Mouse (Mus musculus) kidney, adult 2 months (tissue): ENCODE results near the gene Padi2. TPM values are rescaled to one million over a fixed set of nuclear protein-coding genes. Genes with fewer than 3 reads are reported as not detected.

Experiments
- DNase-seq: peaks from one replicate; pipeline ENCODE4 v3.0.0; 2021
- H3K27ac ChIP-seq: fragments of 200-500 bp; 2 replicates; pipeline ENCODE4 v1.5.1; 2012; ENCODE audit warnings: low read depth, low read length, control low read depth, inconsistent platforms; ENCODE audit not compliant: insufficient read depth
- H3K27me3 ChIP-seq: fragments of 200-500 bp; replicated peaks from 2 replicates; pipeline ENCODE4 v1.6.1; 2012; ENCODE audit warnings: mild to moderate bottlenecking, moderate library complexity, low read length, inconsistent platforms; ENCODE audit not compliant: control insufficient read depth, insufficient read depth
- H3K36me3 ChIP-seq: fragments of 200-500 bp; 2 replicates; pipeline ENCODE4 v1.6.1; 2012; ENCODE audit warnings: mild to moderate bottlenecking, moderate library complexity, low read length, inconsistent platforms; ENCODE audit not compliant: control insufficient read depth, insufficient read depth
- H3K4me1 ChIP-seq: fragments of 200-500 bp; 2 replicates; pipeline ENCODE4 v1.6.1; 2011; ENCODE audit warnings: low read length; ENCODE audit not compliant: control insufficient read depth, insufficient read depth
- H3K4me3 ChIP-seq: fragments of 200-500 bp; 2 replicates; pipeline ENCODE4 v1.5.1; 2011; ENCODE audit warnings: mild to moderate bottlenecking, low read depth, low read length, control low read depth; ENCODE audit not compliant: insufficient read depth
- CTCF ChIP-seq: fragments of 200-500 bp; conservative IDR thresholded peaks from 2 replicates; pipeline ENCODE4 v1.5.1; 2011; ENCODE audit warnings: low read depth, mild to moderate bottlenecking, control low read depth, low read length, moderate library complexity, mixed read lengths; ENCODE audit not compliant: insufficient read depth, insufficient read length
- POLR2A ChIP-seq: fragments of 200-500 bp; IDR thresholded peaks from one replicate; pipeline ENCODE4 v1.6.1; 2011; ENCODE audit warnings: low read depth, low read length, control low read depth
- WGBS: fragments of 180-500 bp; shearing (Covaris S2); methylation state at CpG from one replicate; pipeline ENCODE4 v1.1.7; 2018; 5-methylcytosine and 5-hydroxymethylcytosine counted together
- polyA plus RNA-seq: library from polyadenylated mRNA; depleted of rRNA; stranded (reverse); fragments of >200 nt; gene quantifications from 2 replicates; pipeline ENCODE4 v1.2.3, GENCODE M21; 2012

Gene Padi2
- polyA plus RNA-seq, 1 experiment: 5.1 TPM

GRCm38 (mm10) chr4:140922508-140922907 is 16.4 kb downstream of the Padi2 start:
- TF ChIP-seq CTCF (no peak), POLR2A (no peak)
- H3K4me1 ChIP-seq: no peaks in the 10 kb centered on the region
- 77% methylated on average over 5 of the region's 5 CpGs for WGBS

GRCm38 (mm10) chr4:140925648-140926047 is 19.5 kb downstream of the Padi2 start:
- H3K4me1 ChIP-seq: no peaks in the 10 kb centered on the region
- no peaks in the 10 kb centered on the region for H3K27me3 ChIP-seq
- H3K27ac ChIP-seq: no peak overlapping the region
- no peak overlapping the region for H3K4me3 ChIP-seq
- WGBS: 61% methylated on average over 8 of the region's 8 CpGs
- no peaks in the 10 kb centered on the region for H3K36me3 ChIP-seq
- TF ChIP-seq CTCF: no peak
- no peak for TF ChIP-seq POLR2A
- DNase-seq: no peak

More at GRCm38 (mm10) chr4:140922508-140922907, 16.4 kb downstream of the Padi2 start:
- no peak overlapping the region for H3K4me3 ChIP-seq
- no peaks in the 10 kb centered on the region for H3K27me3 ChIP-seq
- H3K36me3 ChIP-seq: no peaks in the 10 kb centered on the region
- no peak overlapping the region for H3K27ac ChIP-seq
- no peak for DNase-seq

- Histone ChIP-seq H3K27me3 (no peaks in the 10 kb centered on the region), H3K27ac (no peak overlapping the region), H3K4me1 (no peaks in the 10 kb centered on the region), H3K36me3 (no peaks in the 10 kb centered on the region), H3K4me3 (no peak overlapping the region)
- 79% methylated on average over 9 of the region's 9 CpGs for WGBS
- DNase-seq: no peak
- TF ChIP-seq POLR2A (no peak), CTCF (no peak)
Measured at GRCm38 (mm10) chr4:140928349-140928748, 22.2 kb downstream of the Padi2 start.

- no peak for TF ChIP-seq POLR2A
- DNase-seq: no peak
- Histone ChIP-seq H3K27me3 (no peaks in the 10 kb centered on the region), H3K4me1 (no peaks in the 10 kb centered on the region), H3K27ac (no peak overlapping the region), H3K36me3 (no peaks in the 10 kb centered on the region), H3K4me3 (no peak overlapping the region)
- 59% methylated on average over 8 of the region's 8 CpGs for WGBS
Measured at GRCm38 (mm10) chr4:140929745-140930144, 23.6 kb downstream of the Padi2 start.

DNA sequence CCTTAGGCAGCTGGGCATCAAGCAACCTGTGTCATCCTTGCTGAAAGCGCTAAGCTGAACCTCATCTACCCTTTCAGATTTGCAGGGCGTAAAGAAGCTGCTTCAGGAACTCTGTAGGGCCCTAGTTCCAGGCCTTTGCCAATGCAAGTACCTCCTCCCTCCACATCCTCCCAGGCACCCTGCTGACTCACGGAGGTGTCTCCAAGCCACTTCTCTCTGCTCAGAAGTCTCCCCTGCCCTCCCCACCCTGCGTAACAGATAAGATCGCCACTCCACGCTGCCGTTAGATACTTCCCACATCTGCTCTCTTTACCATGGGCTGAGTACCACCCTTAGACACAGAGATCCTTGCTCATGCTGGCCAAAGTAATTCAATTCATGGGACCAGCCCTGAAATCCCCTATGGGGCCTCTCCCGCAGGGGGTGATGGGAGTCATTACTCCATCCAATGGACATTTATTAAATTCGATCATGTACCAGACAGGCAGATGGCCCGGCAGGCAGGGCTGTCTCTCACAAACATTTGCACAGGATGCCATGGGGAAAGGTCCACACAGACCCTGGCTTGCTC is 24.8 kb downstream of the Padi2 start:
- WGBS: 81% methylated on average over 10 of the region's 10 CpGs
- DNase-seq: no peak
- Histone ChIP-seq H3K4me1 (no peaks in the 10 kb centered on the region), H3K4me3 (no peak overlapping the region), H3K27ac (no peak overlapping the region), H3K36me3 (no peaks in the 10 kb centered on the region), H3K27me3 (no peaks in the 10 kb centered on the region)
- TF ChIP-seq POLR2A (no peak), CTCF (no peak)

DNA sequence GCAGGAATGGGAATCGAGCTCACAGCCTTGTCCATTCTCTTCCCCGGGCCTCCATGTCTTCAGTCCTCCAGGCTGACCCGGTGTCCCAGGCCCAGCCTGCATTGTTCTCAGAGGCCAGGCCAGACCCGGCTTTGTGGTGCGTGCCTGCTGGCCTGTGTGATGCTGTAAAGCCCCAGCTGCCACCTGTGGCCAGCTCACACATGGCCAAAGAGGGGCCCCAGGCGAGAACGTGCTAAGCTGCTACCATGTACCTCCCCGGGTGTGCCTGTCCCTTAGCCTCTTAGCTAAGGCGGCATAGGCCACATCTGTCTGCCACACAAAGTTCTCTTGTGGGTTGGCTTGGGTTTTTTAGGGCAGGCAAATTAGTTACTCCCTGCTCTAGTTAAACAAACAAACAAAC is 29.5 kb downstream of the Padi2 start:
- no peak for DNase-seq
- 81% methylated on average over 9 of the region's 9 CpGs for WGBS
- Histone ChIP-seq H3K4me3 (no peak overlapping the region), H3K36me3 (no peaks in the 10 kb centered on the region), H3K27ac (no peak overlapping the region), H3K4me1 (no peaks in the 10 kb centered on the region), H3K27me3 (no peaks in the 10 kb centered on the region)
- no peak for TF ChIP-seq POLR2A
- no peak for TF ChIP-seq CTCF

- H3K36me3 ChIP-seq: no peaks in the 10 kb centered on the region
- no peak overlapping the region for H3K27ac ChIP-seq
- TF ChIP-seq CTCF (no peak), POLR2A (no peak)
- H3K27me3 ChIP-seq: no peaks in the 10 kb centered on the region
- DNase-seq: peak; percentile 66
- 66% methylated on average over 12 of the region's 12 CpGs for WGBS
- no peak overlapping the region for H3K4me3 ChIP-seq
- no peaks in the 10 kb centered on the region; the same call in 1 of the 2 replicates for H3K4me1 ChIP-seq
Measured at GRCm38 (mm10) chr4:140944356-140944755, 38.2 kb downstream of the Padi2 start.

- Histone ChIP-seq H3K36me3 (no peaks in the 10 kb centered on the region), H3K27me3 (no peaks in the 10 kb centered on the region), H3K4me3 (no peak overlapping the region), H3K4me1 (no peaks in the 10 kb centered on the region; the same call in 1 of the 2 replicates), H3K27ac (no peak overlapping the region)
- 79% methylated on average over 5 of the region's 5 CpGs for WGBS
- no peak for TF ChIP-seq POLR2A
- TF ChIP-seq CTCF: no peak
- no peak for DNase-seq
Measured at GRCm38 (mm10) chr4:140944961-140945442, 38.9 kb downstream of the Padi2 start.
